Mouse (Mus musculus) kidney, postnatal 10 days (tissue): Measurements from ENCODE around the gene Ttc12.

Experiments used
- DNase-seq: peaks from one replicate; pipeline ENCODE4 v3.0.0; 2021; ENCODE audit warnings: mixed read lengths

The Ttc12 gene

GRCm38 (mm10) chr9:49488912-49489895 lies 3.2 kb upstream of the Ttc12 start:
- DNase-seq, result peak; percentile 91

DNA sequence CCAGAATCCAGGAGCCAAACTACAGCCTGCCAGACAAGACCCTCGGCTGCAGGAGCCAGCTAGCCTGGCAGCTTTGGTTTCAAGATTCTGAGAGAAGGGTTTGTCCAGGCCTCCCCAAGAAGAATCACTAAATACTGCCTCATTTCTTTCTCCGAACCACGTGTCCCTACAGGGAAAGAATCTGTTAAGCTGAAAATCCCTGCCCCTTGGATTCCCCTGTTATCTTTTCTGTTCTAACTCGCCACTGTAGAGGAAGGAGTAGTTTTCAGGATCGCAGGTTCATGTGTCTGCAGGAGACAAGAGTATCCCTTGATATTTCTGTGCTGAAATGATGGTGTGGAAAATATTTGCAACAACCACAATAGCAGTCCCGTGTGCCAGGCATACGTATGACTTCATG lies 2.2 kb upstream of the Ttc12 start:
- DNase-seq, result no peak

GRCm38 (mm10) chr9:49487657-49487943 lies 1.6 kb upstream of the Ttc12 start:
- DNase-seq, result no peak

GRCm38 (mm10) chr9:49486805-49487656 lies 1.0 kb upstream of the Ttc12 start:
- no peak for DNase-seq

GRCm38 (mm10) chr9:49485250-49485891 lies 654 bp downstream of the Ttc12 start:
- DNase-seq, result peak; percentile 54

- DNase-seq, result peak; percentile 31
Measured at GRCm38 (mm10) chr9:49483316-49483715, 2.7 kb downstream of the Ttc12 start.

GRCm38 (mm10) chr9:49472126-49472525 lies 13.9 kb downstream of the Ttc12 start:
- no peak for DNase-seq

GRCm38 (mm10) chr9:49470946-49471345 lies 15.1 kb downstream of the Ttc12 start:
- no peak for DNase-seq

DNA sequence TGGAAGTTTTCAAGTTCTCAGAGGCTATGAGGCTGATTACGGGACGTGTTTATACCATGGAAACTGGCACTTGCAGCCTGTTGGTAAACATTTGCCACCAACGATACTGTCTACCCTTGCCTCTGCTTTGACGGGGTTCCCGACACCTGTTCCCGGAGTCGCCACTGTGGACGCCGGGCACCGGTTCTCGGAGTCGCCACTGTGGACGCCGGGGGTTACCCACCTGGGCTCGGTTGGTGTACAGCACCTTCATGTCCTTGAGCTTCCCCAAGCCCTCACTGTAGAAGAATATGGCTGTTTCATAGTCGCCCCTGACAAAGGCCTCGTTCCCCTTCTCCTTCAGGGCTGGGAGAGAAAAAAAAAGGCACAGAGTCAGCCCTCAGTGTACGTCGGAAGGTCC lies 16.0 kb downstream of the Ttc12 start:
- no peak for DNase-seq

DNA sequence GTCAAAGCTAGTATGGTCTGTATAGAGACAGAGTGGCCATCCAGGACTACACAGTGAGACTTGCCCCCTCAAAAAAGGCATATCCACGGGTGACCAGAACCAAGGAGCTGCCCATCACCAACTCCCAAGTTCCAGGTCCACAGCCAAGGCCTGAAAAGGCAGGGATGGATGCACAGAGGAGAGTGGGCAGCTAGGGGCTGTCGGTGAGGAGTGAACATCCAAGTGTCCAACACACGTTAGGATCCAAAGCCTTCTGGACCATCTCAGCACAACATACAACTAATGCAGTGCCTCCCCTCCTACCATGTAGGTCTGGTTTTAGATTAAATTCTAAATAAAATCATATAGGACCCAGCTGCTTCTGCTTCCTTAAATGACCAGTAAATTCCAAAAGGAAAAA lies 29.9 kb downstream of the Ttc12 start:
- DNase-seq, result no peak

- DNase-seq, result no peak
Measured at GRCm38 (mm10) chr9:49452396-49452795, 33.6 kb downstream of the Ttc12 start.

GRCm38 (mm10) chr9:49450491-49450890 lies 35.5 kb downstream of the Ttc12 start:
- no peak for DNase-seq

- DNase-seq, result no peak
Measured at GRCm38 (mm10) chr9:49442621-49443020, 43.4 kb downstream of the Ttc12 start.

DNA sequence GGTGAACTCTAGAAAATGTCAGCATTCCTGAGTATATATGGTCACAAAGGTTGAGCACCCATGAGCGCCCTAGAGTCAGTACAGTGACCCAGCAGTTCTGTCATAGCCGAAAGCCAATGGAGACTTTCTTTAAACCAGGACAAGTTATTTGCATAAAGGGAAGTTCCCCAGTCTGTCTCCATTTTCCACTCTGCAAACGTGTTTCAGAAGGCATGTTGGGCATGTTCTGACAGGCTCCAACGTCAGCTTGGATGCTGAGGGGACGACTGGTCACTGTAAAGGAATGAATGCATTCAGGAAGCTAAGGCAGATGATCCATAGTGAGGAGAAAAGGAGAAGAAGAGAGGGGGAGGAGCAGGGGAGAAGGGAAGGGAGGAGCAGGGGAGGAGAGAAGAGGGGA lies 58.5 kb downstream of the Ttc12 start:
- DNase-seq, result no peak

- no peak for DNase-seq
Measured at GRCm38 (mm10) chr9:49426921-49427320, 59.1 kb downstream of the Ttc12 start, which contains the start of gene Ankk1. Gene Ankk1 (minus strand): TSS chr9:49427021.

DNA sequence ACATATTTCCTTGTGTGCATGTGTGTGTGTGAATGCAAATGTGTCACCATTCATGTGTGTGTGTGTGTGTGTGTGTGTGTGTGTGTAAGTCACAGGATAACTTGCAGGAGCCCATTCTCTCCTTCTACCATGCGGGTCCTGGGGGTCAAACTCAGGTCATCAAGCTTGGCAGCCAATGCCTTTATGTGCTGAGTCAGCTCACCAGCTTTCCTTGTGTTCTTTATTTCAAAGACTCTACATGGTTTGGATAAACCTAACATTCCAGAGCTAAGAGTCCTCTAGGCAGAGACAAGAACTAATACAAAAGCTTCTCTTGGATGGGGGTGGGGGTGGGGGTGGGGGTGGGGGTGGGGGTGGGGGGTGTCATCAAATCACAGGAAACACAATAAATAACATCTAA lies 60.4 kb downstream of the Ttc12 start:
- no peak for DNase-seq

DNA sequence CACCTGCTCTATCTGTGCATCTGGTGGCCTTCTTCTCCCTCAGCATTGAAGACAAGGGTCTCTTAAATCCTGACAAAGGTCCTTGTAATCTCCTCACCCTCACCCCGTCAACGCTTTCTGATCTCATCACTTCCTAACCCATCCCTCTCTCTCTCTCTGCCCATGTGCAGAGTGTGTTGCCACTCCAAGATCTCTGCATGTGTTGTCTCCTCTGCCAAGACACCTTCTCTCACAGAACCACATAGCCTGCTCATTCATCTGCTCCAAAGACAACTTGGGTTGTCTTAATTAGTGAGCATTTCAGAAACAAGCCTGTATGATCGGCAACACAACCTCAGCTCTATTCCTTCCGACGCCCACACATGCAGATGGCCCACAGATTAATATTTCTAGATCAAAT lies 62.2 kb downstream of the Ttc12 start:
- DNase-seq, result no peak

- no peak for DNase-seq
Measured at GRCm38 (mm10) chr9:49410621-49411020, 75.4 kb downstream of the Ttc12 start.

GRCm38 (mm10) chr9:49407028-49407427 lies 79.0 kb downstream of the Ttc12 start:
- DNase-seq, result no peak

DNA sequence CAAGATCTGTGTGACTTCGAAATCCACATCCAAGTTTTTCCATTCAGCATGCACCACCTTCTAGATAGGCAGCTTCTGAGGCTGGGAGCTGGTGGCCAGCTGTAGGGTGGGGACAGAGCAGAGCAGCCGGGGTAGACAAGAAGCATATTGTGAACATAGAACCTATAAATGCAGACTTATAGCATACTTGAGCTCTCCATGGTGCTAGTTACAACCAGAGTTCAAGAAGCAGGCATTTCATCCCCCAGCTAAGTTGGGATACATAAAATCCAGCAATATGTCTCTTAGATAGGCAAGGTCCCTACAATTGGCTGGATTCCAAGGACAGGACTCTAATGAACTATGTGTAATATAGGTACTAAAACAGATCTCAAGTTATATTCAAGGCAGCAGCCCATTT lies 82.3 kb downstream of the Ttc12 start:
- DNase-seq, result no peak

DNA sequence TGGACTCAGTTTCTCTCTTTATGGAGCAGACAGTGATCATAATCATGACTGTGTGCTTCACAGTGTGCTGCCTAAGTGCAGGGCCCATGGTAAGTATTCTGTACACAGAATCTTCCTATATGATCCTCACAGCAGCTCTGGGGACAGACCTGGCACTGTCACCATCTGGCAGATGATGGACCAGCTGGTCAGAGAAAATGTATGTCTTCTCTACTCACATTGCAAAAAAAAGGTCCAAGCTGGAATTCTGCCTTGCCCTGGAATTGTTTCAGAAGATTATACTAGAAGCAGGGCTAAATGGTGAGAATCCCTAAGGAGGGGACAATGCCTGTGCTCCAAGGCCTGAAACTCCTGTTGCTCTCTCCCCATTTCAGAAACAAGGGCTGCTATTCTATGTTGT lies 90.0 kb downstream of the Ttc12 start:
- DNase-seq, result no peak

DNA sequence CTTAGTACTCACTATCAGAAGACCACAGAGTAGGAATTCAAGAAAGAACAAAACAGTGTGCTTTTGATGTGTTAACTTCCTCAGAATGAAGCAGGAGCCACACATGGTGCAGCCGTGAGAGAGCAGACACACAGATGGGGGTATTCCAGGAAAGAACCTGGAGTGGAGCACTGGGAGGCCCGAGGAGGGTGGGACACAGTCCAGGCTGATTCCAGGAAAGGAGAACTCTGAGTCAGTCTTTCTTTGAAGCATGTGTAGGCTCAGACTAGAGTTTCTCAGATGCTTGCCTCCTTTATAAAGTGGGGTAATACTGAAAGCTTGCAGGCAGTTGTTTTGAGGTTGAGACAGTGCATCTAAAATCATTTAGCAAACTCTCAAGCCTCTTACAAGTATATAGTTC lies 93.8 kb downstream of the Ttc12 start:
- DNase-seq, result no peak
